Mouse (Mus musculus) layer of hippocampus, adult 18-20 months (tissue): ENCODE measurements at regions not wholly inside any gene's neighbourhood (a gene's known extent, or its start where the extent isn't known, plus 50 kb on each side); places are given as distances from the start of the nearest gene placed in this dataset.
"Not testable (repeated sequence)": the region's sequence is repeated elsewhere in the genome, so short reads cannot be mapped to it uniquely, and the experiment has no call there.

ENCODE experiments used
- DNase-seq, 2 experiments: peaks; one replicate each; pipeline ENCODE4 v3.0.0; 2022; ENCODE audit warnings: low spot score in 2 of 2

DNA sequence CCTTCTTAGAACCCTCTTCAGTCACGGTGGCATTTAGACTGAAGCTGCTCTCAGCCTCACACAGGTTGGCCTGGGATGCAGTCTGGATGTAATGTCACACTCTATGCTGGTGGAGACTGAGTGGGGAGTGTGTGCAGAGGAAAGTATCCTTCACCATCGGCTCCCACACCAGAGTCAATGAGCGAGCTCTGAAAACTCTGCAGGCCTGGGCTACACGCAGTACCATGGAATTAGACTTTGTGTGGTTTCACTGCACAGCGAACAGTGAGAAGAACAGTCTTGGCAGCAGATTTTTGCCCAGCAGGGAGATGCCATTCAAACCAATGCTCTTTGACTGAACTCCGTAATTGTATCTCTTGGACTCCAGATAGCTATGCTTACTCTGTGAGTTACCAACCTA, 142.8 kb upstream of the Gadl1 start:
- DNase-seq, result no peak

DNA sequence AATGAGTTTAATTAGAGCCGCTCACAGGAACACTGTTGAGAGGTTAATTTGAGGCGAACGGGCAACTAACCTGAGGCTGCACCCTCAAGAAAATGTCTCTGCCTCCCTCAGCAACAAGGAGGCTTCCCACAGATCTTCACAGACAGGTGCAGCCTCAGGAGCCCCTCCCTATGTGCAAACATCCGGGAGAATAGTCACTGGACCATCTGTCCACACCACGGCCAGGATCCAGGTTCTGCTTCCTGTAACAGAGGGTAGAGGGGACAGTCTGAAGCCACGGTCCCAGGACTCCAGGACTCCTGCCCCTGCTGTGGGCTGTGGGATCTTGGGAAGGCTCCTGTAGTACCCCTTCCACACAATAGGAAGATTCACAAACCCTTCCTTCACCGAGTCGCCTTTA, 134.1 kb upstream of the Gadl1 start:
- no peak for DNase-seq

DNA sequence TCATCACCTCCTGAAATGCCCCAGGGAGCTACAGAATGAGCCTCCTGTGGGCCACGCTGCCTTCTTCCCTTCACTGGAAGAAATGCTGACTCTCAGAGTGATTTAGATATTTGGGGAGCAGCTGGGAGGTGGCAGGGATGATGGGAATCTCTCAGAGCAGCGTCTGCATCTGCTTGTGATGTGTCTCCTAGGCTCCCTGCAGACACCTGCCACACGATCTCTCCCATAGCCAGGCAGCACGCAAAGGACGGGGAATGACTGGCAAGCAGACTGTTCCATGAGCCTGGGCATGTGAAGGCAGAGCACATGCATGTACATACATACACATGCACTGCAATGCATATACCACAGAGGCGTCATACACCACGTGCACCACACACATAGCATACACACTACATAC, 133.4 kb upstream of the Gadl1 start:
- DNase-seq, result no peak

DNA sequence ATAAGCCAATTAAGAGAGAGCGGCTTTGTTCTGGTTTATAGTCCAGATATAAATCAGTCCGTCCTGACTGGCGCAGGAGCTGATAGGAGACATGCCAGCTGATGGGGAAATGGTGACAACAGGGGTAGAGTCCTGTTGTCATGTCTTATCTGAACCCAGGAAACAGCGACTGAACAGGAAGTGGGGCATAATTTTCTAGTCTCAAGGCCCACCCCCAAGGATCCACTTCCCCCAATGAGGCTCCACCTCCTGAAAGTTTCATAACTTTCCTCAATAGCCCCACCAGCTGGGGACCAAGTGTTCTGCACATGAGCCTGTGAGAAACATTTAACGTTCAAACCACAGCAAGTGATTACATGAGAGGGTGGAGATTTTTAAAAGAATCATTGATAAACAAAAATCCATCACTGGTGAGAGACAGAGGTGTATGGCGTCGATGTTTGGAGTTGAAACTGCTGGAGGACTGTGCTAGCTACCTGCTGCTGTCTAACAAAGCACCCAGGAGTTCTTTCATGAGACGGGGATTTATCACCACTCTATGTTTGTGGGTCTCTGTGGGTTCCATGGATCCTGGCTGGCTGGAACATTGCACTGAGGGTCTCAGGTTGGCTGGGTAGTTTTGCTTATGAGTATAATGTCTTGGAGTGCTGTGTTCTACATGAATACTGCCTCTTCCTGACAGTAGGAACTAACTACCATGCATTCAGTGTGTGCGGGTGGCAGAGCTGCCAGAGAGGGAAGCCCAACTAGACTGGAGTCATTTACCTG, 132.0 kb upstream of the Gadl1 start:
- no peak for DNase-seq

DNA sequence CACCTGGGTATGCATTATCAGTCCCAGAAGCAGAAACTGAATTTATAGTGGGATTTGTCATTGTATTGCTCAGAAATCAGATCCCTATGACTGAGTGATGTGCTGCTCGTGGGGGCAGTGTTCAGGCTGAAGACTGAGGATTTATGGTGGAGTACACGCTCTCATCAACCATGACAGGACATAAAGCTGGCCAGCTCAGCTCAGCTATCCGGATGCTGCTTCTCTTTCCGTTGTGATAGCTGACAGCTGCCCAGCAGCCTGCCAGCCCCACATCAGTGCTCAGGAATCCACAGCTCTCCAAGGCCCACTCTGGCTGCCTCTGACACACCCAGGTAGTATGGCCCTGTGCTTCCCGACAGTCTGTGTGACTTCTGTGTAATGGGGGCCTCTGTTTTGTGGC, 130.4 kb upstream of the Gadl1 start:
- no peak for DNase-seq

DNA sequence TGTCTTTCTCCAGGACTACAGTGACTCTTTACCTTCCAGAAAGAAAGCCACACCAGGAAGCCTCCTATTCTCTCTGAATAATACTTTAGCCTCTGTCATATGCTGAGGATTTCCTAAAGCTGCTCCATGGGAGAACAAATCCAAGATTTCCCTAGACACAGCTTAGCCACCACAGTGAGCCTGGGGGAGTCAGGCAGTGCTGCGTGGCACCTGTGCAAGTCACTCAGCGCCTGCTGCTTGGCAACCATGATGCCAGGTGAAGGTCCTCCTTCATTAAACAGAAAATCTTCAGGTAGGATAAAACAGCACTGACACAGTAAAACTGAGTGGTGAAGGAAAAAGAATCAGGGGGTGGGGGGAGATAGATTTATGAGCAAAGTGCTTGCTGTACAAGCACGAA, 109.9 kb upstream of the Gadl1 start:
- DNase-seq, result no peak

DNA sequence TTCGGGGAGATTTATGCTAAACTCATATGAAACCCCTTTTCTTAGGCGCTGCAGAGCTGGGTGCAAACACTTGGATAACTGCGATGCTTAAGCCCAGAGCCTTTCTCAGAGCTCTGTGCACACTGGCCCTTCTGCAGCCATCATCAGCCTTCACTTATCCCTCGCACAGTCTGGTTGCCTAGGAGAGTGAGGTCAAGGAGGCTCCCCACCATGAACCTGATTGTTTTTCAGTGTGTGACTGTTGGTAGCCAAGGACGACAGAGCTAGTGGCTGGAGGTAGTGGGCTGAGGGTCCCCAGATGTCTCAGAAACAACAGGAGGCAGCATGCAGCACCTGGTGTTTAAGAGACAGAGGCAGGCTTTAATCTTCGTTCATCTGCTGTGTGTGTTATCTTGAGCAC, 108.6 kb upstream of the Gadl1 start:
- no peak for DNase-seq

DNA sequence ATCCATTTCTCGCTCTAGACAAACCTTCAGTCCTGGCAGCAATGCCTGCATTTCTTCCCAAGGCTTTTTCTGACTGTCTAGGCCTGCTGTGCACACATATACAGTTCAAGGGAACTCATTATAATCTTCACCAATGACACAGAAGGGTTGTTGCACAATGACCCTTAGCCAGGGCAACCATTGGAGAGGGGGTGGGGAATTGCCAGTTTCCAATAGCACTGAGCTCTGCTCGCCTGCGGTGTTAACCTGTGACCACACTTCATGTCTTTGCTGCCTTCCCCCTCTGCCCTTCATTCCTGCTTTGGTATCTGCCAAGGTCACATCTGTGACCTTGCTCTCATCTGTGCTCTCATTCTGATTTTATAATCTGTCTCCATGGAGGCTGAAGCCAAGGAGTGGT, 106.2 kb upstream of the Gadl1 start:
- no peak for DNase-seq

DNA sequence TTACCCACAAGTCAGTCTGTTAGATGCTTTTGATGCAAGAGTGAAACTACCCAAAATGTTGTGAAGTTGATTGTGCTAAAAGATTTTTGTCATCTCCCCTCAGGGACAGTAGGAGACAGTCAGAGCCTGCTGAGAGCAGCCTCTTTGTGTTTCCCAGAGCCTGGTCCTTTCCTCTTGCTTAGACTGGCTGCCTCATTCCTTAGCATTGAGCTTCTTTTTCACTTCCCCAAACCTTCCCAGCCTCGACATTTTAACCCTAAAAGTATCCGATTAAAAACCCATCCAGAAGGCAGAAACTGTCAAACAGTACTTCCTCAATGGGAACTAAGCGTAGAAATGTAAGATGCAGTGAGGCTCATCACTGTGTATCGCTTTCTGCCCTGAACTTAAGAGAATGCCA, 104.0 kb upstream of the Gadl1 start:
- DNase-seq, result no peak

DNA sequence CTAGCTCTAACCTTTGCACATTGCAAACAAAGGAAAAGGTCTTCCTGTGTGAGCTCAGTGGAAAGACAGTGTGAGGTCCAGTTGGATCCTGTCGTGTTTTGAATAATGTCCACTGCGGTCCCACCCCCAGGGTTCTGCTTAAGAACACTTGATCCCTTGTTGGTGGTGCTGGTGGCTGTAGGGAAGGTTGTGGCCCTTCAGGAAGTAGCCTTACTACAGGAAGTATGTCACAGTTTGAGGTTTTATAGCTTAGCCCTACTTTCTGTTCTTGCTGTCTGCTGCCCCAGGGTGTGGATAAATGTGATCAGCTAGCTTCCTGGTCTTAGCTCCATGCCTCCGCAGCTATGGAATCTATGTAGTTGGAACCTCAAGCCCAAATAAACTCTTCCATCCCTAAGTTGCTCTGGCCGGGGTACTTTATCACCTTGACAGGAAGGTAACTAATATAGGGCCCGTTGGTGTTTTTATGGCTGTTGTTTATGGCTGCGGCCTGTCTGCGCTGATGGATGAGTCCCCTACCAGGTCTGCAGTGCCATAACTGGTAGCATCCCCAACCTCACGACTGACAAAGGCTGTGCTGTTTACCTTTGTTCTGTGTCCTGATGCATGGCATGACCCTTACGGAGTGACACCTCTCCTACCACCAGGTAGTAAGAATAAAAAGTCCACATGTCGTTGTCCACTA, 103.1 kb upstream of the Gadl1 start:
- no peak for DNase-seq

DNA sequence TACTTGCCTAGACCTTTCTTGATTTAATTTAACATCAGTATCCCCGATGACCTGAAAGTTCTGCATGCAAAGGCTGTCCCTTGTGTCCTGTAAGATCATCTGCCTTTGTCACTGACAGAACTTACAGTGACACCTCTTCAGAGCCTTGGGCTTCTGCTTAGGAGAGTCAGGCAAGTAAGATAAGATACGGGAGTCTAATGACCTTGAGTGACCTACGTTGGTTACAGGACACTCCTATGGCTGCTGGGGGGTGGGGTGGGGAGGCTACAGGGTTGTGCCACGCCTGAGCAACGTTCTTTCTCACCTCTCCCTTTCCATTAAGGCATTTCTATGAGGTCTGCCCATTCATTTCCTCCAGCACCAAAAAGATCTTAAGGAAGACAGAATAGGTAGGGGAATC, 69.1 kb upstream of the Gadl1 start:
- DNase-seq, result no peak

DNA sequence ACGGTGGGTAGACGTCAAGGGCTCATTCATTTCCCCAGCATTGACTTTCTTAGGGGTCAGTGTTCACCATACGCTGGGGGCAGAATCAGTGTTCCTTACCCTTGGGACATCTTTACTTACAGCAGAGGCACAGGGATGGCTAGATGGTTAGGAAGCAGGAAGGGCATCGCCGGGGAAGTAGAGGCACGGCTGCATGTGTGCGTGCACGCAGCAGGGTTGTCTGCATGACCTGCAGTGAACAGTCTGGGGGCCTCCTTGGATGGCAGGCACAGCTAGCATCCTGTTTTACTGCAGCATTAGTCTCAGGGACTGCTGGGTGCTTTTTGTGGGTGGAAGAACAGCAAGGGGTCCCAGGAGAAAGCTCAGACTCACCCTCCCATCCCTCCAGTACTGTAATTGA, 68.5 kb upstream of the Gadl1 start:
- DNase-seq, result no peak

DNA sequence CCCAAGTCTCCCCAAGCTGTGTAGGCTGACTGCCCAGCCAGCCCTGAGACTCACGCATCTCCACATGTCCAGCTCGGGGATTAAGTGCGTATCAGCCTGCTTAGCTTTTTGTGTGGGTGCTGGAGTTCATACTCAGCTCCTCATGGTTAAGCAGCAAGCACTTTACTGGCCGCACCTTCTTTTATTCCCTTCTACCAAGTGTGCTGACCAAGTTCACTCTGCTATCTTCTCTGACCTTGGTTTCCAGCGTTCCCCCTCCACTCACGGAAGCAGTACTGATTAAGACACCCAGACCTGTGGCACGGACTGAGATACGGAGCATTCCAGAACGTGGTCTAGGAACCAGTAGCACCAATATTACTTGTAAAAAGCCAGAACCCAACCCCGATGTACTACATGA, 67.6 kb upstream of the Gadl1 start:
- no peak for DNase-seq

DNA sequence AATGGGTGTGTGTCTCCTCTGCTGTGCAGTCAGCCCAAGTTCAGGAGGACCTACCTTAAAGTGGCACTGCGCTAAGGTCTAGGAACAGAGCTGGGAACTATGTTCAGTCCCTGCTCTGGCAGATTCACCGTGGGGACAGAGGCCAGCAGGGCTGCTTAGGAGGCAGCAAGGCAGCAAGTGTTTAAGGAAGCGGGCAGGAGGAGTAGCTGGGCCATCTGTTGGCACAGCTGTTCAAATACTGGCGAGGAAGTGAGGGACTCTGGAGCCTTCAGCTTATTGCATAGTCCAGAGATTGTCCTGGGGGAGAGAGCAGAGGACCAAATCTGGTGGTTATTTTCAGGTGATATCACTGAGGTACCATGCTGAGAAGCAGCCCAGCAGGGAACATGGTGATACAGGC, 64.9 kb upstream of the Gadl1 start:
- no peak for DNase-seq

DNA sequence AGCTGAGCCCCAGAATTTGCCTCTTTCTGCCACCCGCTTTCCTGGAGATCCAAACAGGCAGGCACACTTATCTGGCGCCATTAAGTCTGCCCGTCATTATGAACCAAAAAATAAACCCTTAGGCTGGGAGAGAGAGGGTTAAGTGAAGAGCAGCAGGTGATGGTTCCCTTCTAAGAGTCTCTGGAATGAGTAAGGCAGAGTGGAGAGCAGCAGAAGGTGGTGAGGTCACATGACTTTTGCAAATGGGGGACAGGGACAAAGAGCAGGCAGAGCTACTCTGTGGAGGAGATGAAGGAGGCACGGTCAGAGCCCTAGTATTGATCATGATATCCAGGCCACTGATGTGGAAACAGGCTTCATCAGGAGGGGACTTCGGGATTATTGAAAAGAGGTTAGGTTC, 64.2 kb upstream of the Gadl1 start:
- no peak for DNase-seq

DNA sequence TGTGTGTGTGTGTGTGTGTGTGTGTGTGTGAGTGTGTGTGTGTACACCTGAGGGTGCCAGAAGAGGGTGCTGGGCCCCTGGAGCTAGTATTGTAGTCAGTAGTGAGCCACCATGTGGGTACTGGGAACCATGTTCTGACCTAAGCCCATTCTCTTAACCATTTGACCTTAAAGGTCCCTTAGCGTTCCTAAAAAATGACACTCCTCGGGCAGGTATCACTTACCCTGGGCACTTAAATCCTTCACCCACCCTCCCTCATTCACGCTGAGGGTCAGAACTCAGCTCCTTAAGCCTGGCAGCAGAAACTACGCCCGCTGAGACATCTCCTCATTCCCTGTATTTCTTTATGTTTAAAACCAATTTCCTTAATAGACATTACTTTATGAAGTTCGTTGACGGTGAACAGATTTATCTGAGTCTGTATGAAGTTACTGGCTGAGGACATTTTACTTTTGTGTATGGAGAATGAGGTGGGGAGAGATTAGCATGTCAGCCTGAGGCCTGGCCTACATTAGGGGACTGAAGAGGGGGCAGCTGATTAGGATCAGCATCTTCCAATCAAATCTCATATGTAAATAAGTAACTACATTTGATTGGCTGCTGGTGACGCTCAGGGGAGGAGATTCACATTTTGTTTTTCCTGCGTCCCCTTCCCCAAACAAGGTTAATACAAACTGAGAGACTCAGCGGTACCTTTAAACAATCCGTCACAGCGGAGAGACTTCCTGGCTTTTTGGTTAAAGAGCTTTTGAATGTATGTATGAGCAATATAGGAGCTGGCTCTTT, 61.8 kb upstream of the Gadl1 start:
- DNase-seq, result no peak

DNA sequence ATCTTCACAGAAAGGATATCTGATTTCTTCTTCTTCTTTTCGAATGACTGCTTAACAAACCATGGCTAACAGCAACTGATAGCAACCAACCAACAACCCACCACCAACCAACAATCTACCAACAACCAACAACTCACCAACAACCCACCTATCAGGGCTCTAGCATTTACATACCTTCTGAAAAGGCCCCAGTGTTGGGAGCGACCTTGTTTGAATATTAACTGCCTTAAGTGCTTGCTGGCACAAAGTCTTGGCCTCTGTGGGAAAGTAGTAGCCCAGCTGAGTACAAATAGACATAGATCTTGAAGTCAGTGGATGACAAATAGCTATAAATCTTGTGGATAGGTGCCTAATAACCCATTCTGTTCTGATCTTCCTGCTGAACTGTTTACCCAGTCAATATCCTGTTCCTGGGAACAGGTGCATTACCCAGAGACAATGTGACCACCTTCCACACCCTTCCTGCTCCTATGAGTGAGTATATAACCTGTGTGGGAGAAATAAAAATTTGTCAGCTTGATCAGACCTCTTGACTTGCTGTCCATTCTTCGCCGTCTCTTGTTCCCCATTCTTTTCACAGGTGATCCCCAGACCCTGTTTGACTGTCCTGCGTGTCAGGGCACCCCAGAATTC, 55.9 kb upstream of the Gadl1 start:
- DNase-seq, result not testable (repeated sequence)

DNA sequence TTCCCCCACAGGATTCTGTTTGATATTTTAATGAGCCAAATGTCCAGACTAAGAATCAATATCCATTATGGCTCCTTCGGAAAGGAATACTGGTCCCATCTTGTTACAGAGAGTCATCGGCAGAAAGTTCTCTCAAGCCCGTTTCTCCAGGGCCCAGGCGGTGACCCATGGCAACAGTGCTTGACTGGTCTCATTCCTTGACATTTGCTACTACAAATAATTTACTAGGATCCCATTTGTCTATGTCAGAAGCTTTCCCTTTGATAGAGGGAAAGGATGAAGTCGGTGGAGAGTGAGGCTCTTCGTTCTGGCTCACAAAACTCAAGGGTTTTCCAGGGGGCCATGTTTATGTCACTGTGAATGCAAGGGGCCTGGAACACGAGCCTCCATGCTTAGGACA, 52.0 kb upstream of the Gadl1 start:
- no peak for DNase-seq

DNA sequence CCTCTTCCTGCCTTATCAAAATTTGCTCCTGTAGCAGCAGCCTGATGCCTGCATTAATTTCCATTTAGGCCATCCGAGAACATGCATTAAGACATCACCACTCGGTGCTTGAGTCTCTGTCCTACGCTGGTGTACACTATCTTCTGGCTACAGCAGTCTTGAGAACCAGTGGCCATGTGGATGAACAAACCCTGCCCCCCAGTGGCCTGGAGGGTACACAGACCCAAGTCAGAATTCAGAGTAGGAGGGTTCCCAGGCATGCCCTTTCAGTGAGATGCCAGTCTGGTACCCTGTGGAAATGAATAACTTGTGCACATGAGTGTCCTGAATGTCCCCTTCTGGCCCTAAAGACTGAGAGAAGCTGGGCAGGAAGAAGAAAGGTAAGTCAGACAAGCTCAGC, 50.4 kb upstream of the Gadl1 start:
- DNase-seq, result peak in 1 of 2 experiments; percentile 20
